Mouse (Mus musculus) myocyte (in vitro differentiated cells): Measurements from ENCODE around the gene Unk.

Source experiments
- CEBPB ChIP-seq: IDR thresholded peaks from 2 replicates; pipeline ENCODE4 v1.6.1; 2011; ENCODE audit warnings: mild to moderate bottlenecking, moderate library complexity; ENCODE audit not compliant: poor library complexity, insufficient read depth, severe bottlenecking
- E2F4 ChIP-seq: IDR thresholded peaks from one replicate; pipeline ENCODE4 v1.6.1; 2011; ENCODE audit warnings: mild to moderate bottlenecking, control low read depth, moderate library complexity; ENCODE audit not compliant: insufficient read depth
- MAX ChIP-seq: IDR thresholded peaks from one replicate; pipeline ENCODE4 v1.6.1; 2011; ENCODE audit warnings: low read depth, mild to moderate bottlenecking, control low read depth
- MYOD1 ChIP-seq, 3 experiments: IDR thresholded peaks; one replicate each; pipeline ENCODE4 v1.6.1; 2011; ENCODE audit warnings: control low read depth in 2 of 3, low read depth in 2 of 3, mild to moderate bottlenecking in 2 of 3, moderate library complexity in 1 of 3; ENCODE audit not compliant: insufficient read length in 2 of 3, control insufficient read depth in 1 of 3
- MYOG ChIP-seq, 3 experiments: IDR thresholded peaks; one replicate each; pipeline ENCODE4 v1.6.1; 2011; ENCODE audit warnings: control low read depth in 2 of 3, low read depth in 2 of 3, mild to moderate bottlenecking in 2 of 3; ENCODE audit not compliant: insufficient read length in 2 of 3, control insufficient read depth in 1 of 3, insufficient read depth in 1 of 3
- POLR2A ChIP-seq: IDR thresholded peaks from one replicate; pipeline ENCODE4 v1.6.1; 2011; ENCODE audit warnings: low read depth, mild to moderate bottlenecking, control low read depth, moderate library complexity; ENCODE audit not compliant: insufficient read length
- POLR2AphosphoS2 ChIP-seq: IDR thresholded peaks from one replicate; pipeline ENCODE4 v1.6.1; 2011; ENCODE audit warnings: low read depth, control low read depth; ENCODE audit not compliant: insufficient read length
- REST ChIP-seq: IDR thresholded peaks from one replicate; pipeline ENCODE4 v1.6.1; 2011; ENCODE audit warnings: mild to moderate bottlenecking, control low read depth, moderate library complexity; ENCODE audit not compliant: insufficient read depth, insufficient read length
- TCF12 ChIP-seq: IDR thresholded peaks from one replicate; pipeline ENCODE4 v1.6.1; 2011; ENCODE audit warnings: mild to moderate bottlenecking, control low read depth; ENCODE audit not compliant: poor library complexity, insufficient read depth, severe bottlenecking
- USF1 ChIP-seq: IDR thresholded peaks from one replicate; pipeline ENCODE4 v1.6.1; 2011; ENCODE audit warnings: low read depth, mild to moderate bottlenecking, control low read depth, moderate library complexity

DNA sequence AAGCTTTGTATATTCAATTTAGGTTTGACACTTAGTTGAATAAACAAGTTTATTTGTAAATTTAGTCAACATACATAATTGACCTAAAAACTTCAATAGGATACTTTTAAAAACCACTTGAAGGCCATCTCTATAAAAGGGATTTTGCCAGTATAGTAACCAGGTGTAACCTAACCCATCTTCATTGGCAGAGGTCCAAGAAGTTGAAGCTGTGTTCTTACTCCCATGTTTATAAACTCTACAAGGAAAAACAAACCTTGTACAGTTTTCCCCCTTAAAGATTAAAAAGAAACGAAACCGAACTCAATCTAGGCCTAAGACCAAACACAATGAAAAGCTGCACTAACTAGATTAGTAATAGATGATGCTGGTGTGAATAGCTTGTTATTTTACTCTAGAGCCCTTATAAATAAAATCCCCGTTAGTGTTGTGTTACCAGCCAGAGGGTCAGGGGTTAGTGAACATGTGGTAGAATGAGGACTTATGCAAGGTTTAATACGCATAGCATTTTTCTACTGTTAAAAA, 7.8 kb upstream of the Unk start:
- TF ChIP-seq POLR2A, result no peak
- TF ChIP-seq MYOG (IDR thresholded peaks at IDR 0.05; ENCODE audit: control insufficient read depth in 1 of 3, insufficient read depth in 1 of 3, insufficient read length in 2 of 3, low read depth in 2 of 3), result no peak
- no peak for TF ChIP-seq POLR2AphosphoS2
- no peak for TF ChIP-seq MAX
- TF ChIP-seq USF1, result no peak
- no peak for TF ChIP-seq MYOD1 (IDR thresholded peaks at IDR 0.05; ENCODE audit: control insufficient read depth in 1 of 3, insufficient read length in 2 of 3, low read depth in 2 of 3)
- no peak for TF ChIP-seq TCF12
- TF ChIP-seq CEBPB, result no peak
- TF ChIP-seq E2F4, result no peak
- TF ChIP-seq REST, result no peak
